Mouse (Mus musculus) liver, postnatal 0 days (tissue): ENCODE results near the gene Nfix.

Experiments
- CTCF ChIP-seq: sonication (generic); IDR thresholded peaks from 2 replicates; pipeline ENCODE4 v1.5.1; 2016; ENCODE audit warnings: antibody characterized with exemption, low read depth
- EP300 ChIP-seq: IDR thresholded peaks from 2 replicates; pipeline ENCODE4 v1.6.1; 2016; ENCODE audit warnings: antibody characterized with exemption, low read depth, mild to moderate bottlenecking

DNA sequence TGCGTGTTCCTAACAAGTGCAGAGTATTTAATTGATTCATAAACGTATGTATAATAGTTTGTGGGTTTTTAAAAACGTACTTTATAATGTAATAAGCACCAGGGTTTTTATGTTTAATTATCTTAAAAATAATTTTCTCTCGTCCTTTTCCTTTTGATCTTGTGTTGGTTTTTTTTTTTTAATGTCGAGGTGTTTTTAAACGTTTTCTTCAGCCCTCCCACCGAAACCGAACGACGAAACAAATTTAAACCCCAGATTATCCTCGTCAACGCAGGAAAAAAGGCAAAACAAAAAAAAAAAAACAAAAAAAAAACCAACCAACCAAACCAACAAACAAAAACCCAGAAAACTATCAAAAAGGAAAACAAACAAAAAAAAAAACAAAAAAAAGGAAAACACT lies 94.2 kb downstream of the Nfix start:
- no peak for TF ChIP-seq CTCF
- no peak for TF ChIP-seq EP300
